Mouse (Mus musculus) megakaryocyte, embryonic 14.5 days (primary cell): ENCODE results near the gene 2010111I01Rik.

Experiments used
- FLI1 ChIP-seq: IDR thresholded peaks from 2 replicates; pipeline ENCODE4 v1.6.1; 2012; ENCODE audit warnings: low read length, inconsistent platforms, mixed read lengths
- GATA1 ChIP-seq: IDR thresholded peaks from 3 replicates; pipeline ENCODE4 v1.6.1; 2012; ENCODE audit warnings: mixed read lengths, low read length, inconsistent platforms, borderline replicate concordance

DNA sequence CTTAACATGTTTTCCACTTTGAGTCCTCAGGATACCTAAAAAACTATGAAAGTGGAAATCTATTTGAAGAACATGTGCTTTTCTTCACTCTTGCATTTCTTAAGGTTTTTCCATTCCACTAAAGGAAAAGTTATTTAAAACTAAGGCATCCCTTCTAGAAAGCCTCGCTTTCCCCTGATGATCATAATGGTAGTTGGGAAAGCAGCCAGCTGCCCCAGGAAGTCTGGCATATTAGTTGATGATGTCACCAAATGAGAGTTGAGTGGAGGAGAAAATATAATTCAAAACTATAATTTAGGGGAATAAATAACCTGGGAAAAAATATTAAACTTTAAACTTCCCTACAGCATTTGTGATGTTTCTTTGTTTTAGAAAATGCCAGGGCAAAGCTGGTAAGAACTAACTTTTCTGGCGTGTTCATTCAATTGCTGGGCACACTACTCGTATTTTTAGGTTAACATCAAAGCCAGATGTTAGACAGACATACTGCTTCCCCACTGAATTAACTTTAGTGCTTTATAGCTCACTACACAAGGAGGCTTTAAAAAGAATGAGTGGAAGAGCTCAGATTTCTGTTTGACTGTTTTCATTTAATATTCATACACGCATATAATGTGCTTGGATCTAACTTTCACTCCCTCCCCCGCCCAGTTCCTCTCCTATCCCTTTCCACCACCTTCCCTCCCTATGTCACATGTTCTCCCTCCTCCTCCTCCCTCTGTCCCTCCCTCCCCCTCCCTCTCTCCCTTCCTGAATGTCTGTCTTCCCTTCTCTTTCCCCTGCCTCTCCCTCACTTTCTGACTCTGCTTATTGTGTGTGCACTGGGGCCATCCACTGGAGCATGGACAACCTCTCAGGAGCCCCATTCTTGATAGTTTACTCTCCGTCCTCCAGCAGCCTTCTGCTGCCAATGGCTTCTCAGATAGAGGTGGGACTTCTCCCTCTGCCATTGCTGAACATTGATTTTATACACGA, 58.8 kb downstream of the 2010111I01Rik start:
- TF ChIP-seq FLI1 = no peak
- TF ChIP-seq GATA1 = no peak
